Mouse (Mus musculus) adrenal gland, postnatal 14 days (tissue): ENCODE measurements around the gene Spata13. TPM values are rescaled to one million over a fixed set of nuclear protein-coding genes. Genes with fewer than 3 reads are reported as not detected.
A peak's percentile ranks its signal among the peaks of the same experiment; 100 is the strongest.

Experiments used
- DNase-seq: peaks from one replicate; pipeline ENCODE4 v3.0.0; 2021; ENCODE audit warnings: mixed read lengths
- long read RNA-seq, 2 experiments: library from polyadenylated mRNA; stranded (forward); transcript quantifications; one replicate each; pipeline ENCODE4 v2.0.0; 2021
- total RNA-seq: library from RNA; stranded (reverse); gene quantifications from 2 replicates; pipeline ENCODE4 v1.2.3, GENCODE M21; 2021

Gene Spata13
- 110 and 120 TPM in 2 replicates for total RNA-seq
- long read RNA-seq, experiment 1, partial matches to known transcripts: 11 of 22 reads
- long read RNA-seq, experiment 1, other reads (novel, unspliced or antisense): 11 of 22 reads
- long read RNA-seq, experiment 2, partial matches to known transcripts: 6 of 11 reads
- long read RNA-seq, experiment 2, other reads (novel, unspliced or antisense): 5 of 11 reads

GRCm38 (mm10) chr14:60633961-60634864 is at the start of gene Spata13:
Gene Spata13, plus strand, starts transcription at chr14:60634001.
- peak; percentile 96 for DNase-seq

GRCm38 (mm10) chr14:60586687-60587453 is 46.9 kb upstream of the Spata13 start:
- DNase-seq: peak; percentile 12

- DNase-seq: no peak
Measured at GRCm38 (mm10) chr14:60589001-60589400, 44.8 kb upstream of the Spata13 start.

- no peak for DNase-seq
Measured at GRCm38 (mm10) chr14:60592339-60592738, 41.5 kb upstream of the Spata13 start.

- peak; percentile 77 for DNase-seq
Measured at GRCm38 (mm10) chr14:60592822-60593221, 41.0 kb upstream of the Spata13 start.

GRCm38 (mm10) chr14:60597571-60597970 is 36.2 kb upstream of the Spata13 start:
- DNase-seq: no peak

- peak; percentile 19 for DNase-seq
Measured at GRCm38 (mm10) chr14:60599044-60599443, 34.8 kb upstream of the Spata13 start.

- no peak for DNase-seq
Measured at GRCm38 (mm10) chr14:60605564-60605963, 28.2 kb upstream of the Spata13 start.

- DNase-seq: peak; percentile 35
Measured at GRCm38 (mm10) chr14:60606194-60606593, 27.6 kb upstream of the Spata13 start.

GRCm38 (mm10) chr14:60607743-60608142 is 26.1 kb upstream of the Spata13 start:
- no peak for DNase-seq

GRCm38 (mm10) chr14:60609160-60609559 is 24.6 kb upstream of the Spata13 start:
- no peak for DNase-seq

- no peak for DNase-seq
Measured at GRCm38 (mm10) chr14:60612671-60613070, 21.1 kb upstream of the Spata13 start.

- DNase-seq: no peak
Measured at GRCm38 (mm10) chr14:60621076-60621475, 12.7 kb upstream of the Spata13 start.

GRCm38 (mm10) chr14:60625486-60625885 is 8.3 kb upstream of the Spata13 start:
- DNase-seq: no peak

- peak; percentile 42 for DNase-seq
Measured at GRCm38 (mm10) chr14:60629887-60630460, 3.8 kb upstream of the Spata13 start.

- DNase-seq: peak; percentile 60
Measured at GRCm38 (mm10) chr14:60630981-60631380, 2.8 kb upstream of the Spata13 start.

- peak; percentile 83 for DNase-seq
Measured at GRCm38 (mm10) chr14:60634877-60635771, 1.3 kb downstream of the Spata13 start.

GRCm38 (mm10) chr14:60635911-60636607 is 2.3 kb downstream of the Spata13 start:
- no peak for DNase-seq

- DNase-seq: no peak
Measured at GRCm38 (mm10) chr14:60636608-60636980, 2.8 kb downstream of the Spata13 start.

GRCm38 (mm10) chr14:60636996-60637395 is 3.2 kb downstream of the Spata13 start:
- DNase-seq: no peak

- DNase-seq: peak; percentile 87
Measured at GRCm38 (mm10) chr14:60638159-60638558, 4.4 kb downstream of the Spata13 start.
